Mouse (Mus musculus) G1E (cell line): ENCODE measurements around the gene Narf. TPM values are rescaled to one million over a fixed set of nuclear protein-coding genes. Genes with fewer than 3 reads are reported as not detected.

Source experiments
- ATAC-seq: 2 replicates; pipeline ENCODE4 v1.8.0; 2016; ENCODE audit warnings: mild to moderate bottlenecking; ENCODE audit not compliant: insufficient number of reproducible peaks, poor library complexity, low FRiP score, severe bottlenecking; ENCODE audit errors: extremely low read depth
- DNase-seq: peaks from one replicate; pipeline ENCODE4 v3.0.0; 2012; ENCODE audit warnings: low spot score
- H3K27me3 ChIP-seq: 2 replicates; pipeline ENCODE4 v1.6.1; 2012; ENCODE audit warnings: mild to moderate bottlenecking, low read length, inconsistent platforms; ENCODE audit not compliant: insufficient read depth
- H3K36me3 ChIP-seq: replicated peaks from 2 replicates; pipeline ENCODE3; 2012; ENCODE audit warnings: mild to moderate bottlenecking, inconsistent platforms
- H3K4me1 ChIP-seq: 2 replicates; pipeline ENCODE4 v1.6.1; 2012; ENCODE audit warnings: low read depth, low read length, inconsistent platforms, mixed read lengths; ENCODE audit not compliant: insufficient read depth
- H3K4me3 ChIP-seq: 2 replicates; pipeline ENCODE4 v1.5.1; 2012; ENCODE audit warnings: low read depth, mild to moderate bottlenecking, inconsistent platforms, low read length, moderate library complexity, mixed read lengths
- H3K9me3 ChIP-seq: replicated peaks from 2 replicates; pipeline ENCODE4 v1.6.1; 2012; ENCODE audit warnings: inconsistent platforms
- CTCF ChIP-seq: IDR thresholded peaks from 2 replicates; pipeline ENCODE4 v1.5.1; 2012; ENCODE audit warnings: low read depth, low read length, inconsistent platforms, mixed read lengths
- GATA1 ChIP-seq: IDR thresholded peaks from 2 replicates; pipeline ENCODE4 v1.6.1; 2012; ENCODE audit warnings: borderline replicate concordance, low read length, inconsistent platforms, mixed read lengths
- GATA2 ChIP-seq: IDR thresholded peaks from 2 replicates; pipeline ENCODE4 v1.6.1; 2012; ENCODE audit warnings: low read depth, low read length, inconsistent platforms, borderline replicate concordance
- POLR2AphosphoS5 ChIP-seq: IDR thresholded peaks from 2 replicates; pipeline ENCODE4 v1.6.1; 2012; ENCODE audit warnings: low read depth, low read length, inconsistent platforms; ENCODE audit not compliant: insufficient replicate concordance
- TAL1 ChIP-seq: conservative IDR thresholded peaks from 2 replicates; pipeline ENCODE4 v1.6.1; 2012; ENCODE audit warnings: low read depth, low read length, inconsistent platforms, mixed read lengths
- polyA plus RNA-seq: library from polyadenylated mRNA; stranded (reverse); fragments of >175 nt; gene quantifications from 2 replicates; pipeline ENCODE4 v1.2.3, GENCODE M21; 2012
- total RNA-seq, 2 experiments: library from RNA; stranded (forward) in 1 of 2; stranded (reverse) in 1 of 2; fragments of 200-1000 nt in 1 of 2; fragments of >200 nt in 1 of 2; fragmentation: Nextera tagmentation in 1 of 2; gene quantifications; 2 replicates each; pipeline ENCODE4 v1.2.3; 2014 to 2017

Gene Narf
- total and polyA plus RNA-seq, 3 experiments, result 5.5 to 72.5 (median 61.2) TPM

GRCm38 (mm10) chr11:121220771-121221170, 16.3 kb upstream of the Narf start:
- no peak for DNase-seq
- ATAC-seq, result no peak
- Histone ChIP-seq H3K36me3 (peaks cover 95% of the 10 kb centered on the region), H3K9me3 (no peaks in the 10 kb centered on the region), H3K4me3 (no peak overlapping the region), H3K27me3 (no peaks in the 10 kb centered on the region), H3K4me1 (peaks cover 10% of the 10 kb centered on the region; the same call in 1 of the 2 replicates)
- TF ChIP-seq TAL1, result no peak
- TF ChIP-seq CTCF, result no peak
- TF ChIP-seq GATA1, result no peak
- no peak for TF ChIP-seq GATA2
- no peak for TF ChIP-seq POLR2AphosphoS5

GRCm38 (mm10) chr11:121221321-121222010, 15.6 kb upstream of the Narf start:
- Histone ChIP-seq H3K36me3 (peaks cover 96% of the 10 kb centered on the region), H3K4me3 (no peak overlapping the region), H3K27me3 (no peaks in the 10 kb centered on the region), H3K4me1 (peaks cover 10% of the 10 kb centered on the region; the same call in 1 of the 2 replicates), H3K9me3 (no peaks in the 10 kb centered on the region)
- TF ChIP-seq GATA2 (no peak), POLR2AphosphoS5 (no peak), TAL1 (no peak), CTCF (no peak), GATA1 (no peak)
- DNase-seq (no peak), ATAC-seq (no peak)

GRCm38 (mm10) chr11:121228129-121229017, 8.7 kb upstream of the Narf start:
- ATAC-seq, result no peak
- TF ChIP-seq GATA1 (no peak), TAL1 (no peak), CTCF (no peak), GATA2 (no peak), POLR2AphosphoS5 (no peak)
- peak overlapping the region; percentile 81 for H3K4me3 ChIP-seq
- no peaks in the 10 kb centered on the region for H3K27me3 ChIP-seq
- peaks cover 47% of the 10 kb centered on the region for H3K36me3 ChIP-seq
- H3K9me3 ChIP-seq, result no peaks in the 10 kb centered on the region
- peaks cover 47% of the 10 kb centered on the region for H3K4me1 ChIP-seq
- DNase-seq, result no peak

- peaks cover 47% of the 10 kb centered on the region for H3K4me1 ChIP-seq
- no peaks in the 10 kb centered on the region for H3K27me3 ChIP-seq
- peak; percentile 88 for DNase-seq
- H3K36me3 ChIP-seq, result peaks cover 40% of the 10 kb centered on the region
- TF ChIP-seq POLR2AphosphoS5 (no peak), CTCF (no peak), GATA1 (no peak), GATA2 (no peak), TAL1 (no peak)
- ATAC-seq, result peak; percentile 88
- H3K9me3 ChIP-seq, result no peaks in the 10 kb centered on the region
- peak within 1 kb of the TSS; percentile 81 for H3K4me3 ChIP-seq
These were observed 8.0 kb upstream of the Narf start, which contains the start of gene Cybc1 for GRCm38 (mm10) chr11:121229018-121229439. Gene Cybc1 (minus strand): TSS chr11:121229322.

GRCm38 (mm10) chr11:121231191-121231590, 5.9 kb upstream of the Narf start:
- no peaks in the 10 kb centered on the region for H3K9me3 ChIP-seq
- H3K27me3 ChIP-seq, result no peaks in the 10 kb centered on the region
- H3K4me3 ChIP-seq, result no peak overlapping the region
- ATAC-seq, result no peak
- TF ChIP-seq TAL1, result no peak
- no peak for TF ChIP-seq POLR2AphosphoS5
- TF ChIP-seq GATA2, result no peak
- no peak for TF ChIP-seq GATA1
- no peak for TF ChIP-seq CTCF
- peaks cover 19% of the 10 kb centered on the region for H3K36me3 ChIP-seq
- peaks cover 58% of the 10 kb centered on the region for H3K4me1 ChIP-seq
- no peak for DNase-seq
